Mouse (Mus musculus): Measurements from ENCODE around the gene Mdm4. TPM values are rescaled to one million over a fixed set of nuclear protein-coding genes. Genes with fewer than 3 reads are reported as not detected.
"Not testable (repeated sequence)": the region's sequence is repeated elsewhere in the genome, so short reads cannot be mapped to it uniquely, and the experiment has no call there.

Gene Mdm4
- total and polyA plus RNA-seq, 2 experiments from 2014 or later: 28.2 to 54.4 TPM

GRCm38 (mm10) chr1:133027980-133028379, 2.4 kb downstream of the Mdm4 start:
- Histone ChIP-seq H3K27ac (ENCODE audit: low read depth, low read length) (no peak overlapping the region), H3K9ac (replicated peaks; ENCODE audit: low read length, poor library complexity, severe bottlenecking) (no peak overlapping the region), H3K36me3 (ENCODE audit: insufficient read depth, low read length) (no peaks in the 10 kb centered on the region), H3K9me3 (ENCODE audit: low read length) (no peaks in the 10 kb centered on the region), H3K4me2 (ENCODE audit: low read depth, low read length, poor library complexity, severe bottlenecking) (no peak overlapping the region), H3K4me3 (ENCODE audit: low read depth, low read length) (no peak overlapping the region), H3K27me3 (ENCODE audit: insufficient read depth, low read length) (no peaks in the 10 kb centered on the region), H3K4me1 (ENCODE audit: insufficient read depth, low read length) (no peaks in the 10 kb centered on the region)
- ATAC-seq (ENCODE audit: low FRiP score): no peak
- no peak for DNase-seq (ENCODE audit: low spot score)
- TF ChIP-seq CTCF (IDR thresholded peaks at IDR 0.05): no peak
- 43% methylated on average over 7 of the region's 7 CpGs for WGBS

GRCm38 (mm10) chr1:133027126-133027525, 3.2 kb downstream of the Mdm4 start:
- Histone ChIP-seq H3K4me2 (ENCODE audit: low read depth, low read length, poor library complexity, severe bottlenecking) (no peak overlapping the region), H3K4me3 (ENCODE audit: low read depth, low read length) (no peak overlapping the region), H3K27me3 (ENCODE audit: insufficient read depth, low read length) (no peaks in the 10 kb centered on the region), H3K9ac (replicated peaks; ENCODE audit: low read length, poor library complexity, severe bottlenecking) (no peak overlapping the region), H3K36me3 (ENCODE audit: insufficient read depth, low read length) (no peaks in the 10 kb centered on the region), H3K9me3 (ENCODE audit: low read length) (no peaks in the 10 kb centered on the region), H3K4me1 (ENCODE audit: insufficient read depth, low read length) (no peaks in the 10 kb centered on the region), H3K27ac (ENCODE audit: low read depth, low read length) (no peak overlapping the region)
- WGBS: 95% methylated on average over 2 of the region's 2 CpGs
- TF ChIP-seq CTCF (IDR thresholded peaks at IDR 0.05): no peak
- DNase-seq (ENCODE audit: low spot score) (no peak), ATAC-seq (ENCODE audit: low FRiP score) (no peak)

- DNase-seq (ENCODE audit: low spot score); H3K27me3 ChIP-seq (ENCODE audit: insufficient read depth, low read length); H3K36me3 ChIP-seq (ENCODE audit: insufficient read depth, low read length); H3K4me1 ChIP-seq (ENCODE audit: insufficient read depth, low read length); ATAC-seq (ENCODE audit: low FRiP score); H3K9me3 ChIP-seq (ENCODE audit: low read length): not testable (repeated sequence)
- H3K27ac ChIP-seq (ENCODE audit: low read depth, low read length): peak overlapping the region; percentile 77
- WGBS: 39% methylated on average over 20 of the region's 23 CpGs
- peak overlapping the region; percentile 90 for H3K4me3 ChIP-seq (ENCODE audit: low read depth, low read length)
- 0 out of 2 replicates have a peak overlapping the region, but pooled peaks have one; percentile 93 for H3K9ac ChIP-seq (replicated peaks; ENCODE audit: low read length, poor library complexity, severe bottlenecking)
- H3K4me2 ChIP-seq (ENCODE audit: low read depth, low read length, poor library complexity, severe bottlenecking): peak overlapping the region; percentile 33
Measured at GRCm38 (mm10) chr1:133025796-133026190, 4.6 kb downstream of the Mdm4 start.

- peak overlapping the region; percentile 80 for H3K27ac ChIP-seq (ENCODE audit: low read depth, low read length)
- 1% methylated on average over 40 of the region's 40 CpGs for WGBS
- H3K27me3 ChIP-seq (ENCODE audit: insufficient read depth, low read length): no peaks in the 10 kb centered on the region
- H3K9me3 ChIP-seq (ENCODE audit: low read length): no peaks in the 10 kb centered on the region
- H3K4me2 ChIP-seq (ENCODE audit: low read depth, low read length, poor library complexity, severe bottlenecking): peak overlapping the region; percentile 60
- H3K36me3 ChIP-seq (ENCODE audit: insufficient read depth, low read length): no peaks in the 10 kb centered on the region
- TF ChIP-seq CTCF (IDR thresholded peaks at IDR 0.05): peak; percentile 19; the same call in 1 of the 2 replicates
- H3K4me1 ChIP-seq (ENCODE audit: insufficient read depth, low read length): no peaks in the 10 kb centered on the region
- DNase-seq (ENCODE audit: low spot score) (peak; percentile 98), ATAC-seq (ENCODE audit: low FRiP score) (peak; percentile 97)
- H3K9ac ChIP-seq (replicated peaks; ENCODE audit: low read length, poor library complexity, severe bottlenecking): peak overlapping the region; percentile 93
- peak overlapping the region; percentile 90 for H3K4me3 ChIP-seq (ENCODE audit: low read depth, low read length)
Measured at GRCm38 (mm10) chr1:133025051-133025795, 5.1 kb downstream of the Mdm4 start.

GRCm38 (mm10) chr1:133024426-133024825, 5.9 kb downstream of the Mdm4 start:
- no peak for TF ChIP-seq CTCF (IDR thresholded peaks at IDR 0.05)
- no peak overlapping the region for H3K27ac ChIP-seq (ENCODE audit: low read depth, low read length)
- 0 out of 2 replicates have a peak, but pooled peaks have one; percentile 2 for ATAC-seq (ENCODE audit: low FRiP score)
- no peak for DNase-seq (ENCODE audit: low spot score)
- H3K4me3 ChIP-seq (ENCODE audit: low read depth, low read length): peak overlapping the region; percentile 90
- H3K36me3 ChIP-seq (ENCODE audit: insufficient read depth, low read length): no peaks in the 10 kb centered on the region
- H3K27me3 ChIP-seq (ENCODE audit: insufficient read depth, low read length): no peaks in the 10 kb centered on the region
- peak overlapping the region; percentile 60 for H3K4me2 ChIP-seq (ENCODE audit: low read depth, low read length, poor library complexity, severe bottlenecking)
- H3K9ac ChIP-seq (replicated peaks; ENCODE audit: low read length, poor library complexity, severe bottlenecking): peak overlapping the region; percentile 93
- WGBS: 46% methylated on average over 7 of the region's 7 CpGs
- H3K9me3 ChIP-seq (ENCODE audit: low read length): no peaks in the 10 kb centered on the region
- no peaks in the 10 kb centered on the region for H3K4me1 ChIP-seq (ENCODE audit: insufficient read depth, low read length)

- H3K9me3 ChIP-seq (ENCODE audit: low read length); H3K4me1 ChIP-seq (ENCODE audit: insufficient read depth, low read length); H3K36me3 ChIP-seq (ENCODE audit: insufficient read depth, low read length); H3K9ac ChIP-seq (replicated peaks; ENCODE audit: low read length, poor library complexity, severe bottlenecking); H3K4me3 ChIP-seq (ENCODE audit: low read depth, low read length); H3K27me3 ChIP-seq (ENCODE audit: insufficient read depth, low read length); H3K27ac ChIP-seq (ENCODE audit: low read depth, low read length); ATAC-seq (ENCODE audit: low FRiP score); DNase-seq (ENCODE audit: low spot score): not testable (repeated sequence)
- H3K4me2 ChIP-seq (ENCODE audit: low read depth, low read length, poor library complexity, severe bottlenecking): 0 out of 2 replicates have a peak overlapping the region, but pooled peaks have one; percentile 60
- WGBS: 94% methylated on average over 3 of the region's 3 CpGs
Measured at GRCm38 (mm10) chr1:133023723-133024122, 6.6 kb downstream of the Mdm4 start.

GRCm38 (mm10) chr1:133021971-133022370, 8.4 kb downstream of the Mdm4 start:
- not testable (repeated sequence) for ATAC-seq (ENCODE audit: low FRiP score); H3K4me2 ChIP-seq (ENCODE audit: low read depth, low read length, poor library complexity, severe bottlenecking); H3K9ac ChIP-seq (replicated peaks; ENCODE audit: low read length, poor library complexity, severe bottlenecking); H3K9me3 ChIP-seq (ENCODE audit: low read length); H3K36me3 ChIP-seq (ENCODE audit: insufficient read depth, low read length); H3K27ac ChIP-seq (ENCODE audit: low read depth, low read length); H3K4me3 ChIP-seq (ENCODE audit: low read depth, low read length); H3K4me1 ChIP-seq (ENCODE audit: insufficient read depth, low read length); DNase-seq (ENCODE audit: low spot score); H3K27me3 ChIP-seq (ENCODE audit: insufficient read depth, low read length)
- 91% methylated on average over 2 of the region's 2 CpGs for WGBS
